Mouse (Mus musculus) hindbrain, embryonic 11.5 days (tissue): ENCODE results near the gene Ccdc169. TPM values are rescaled to one million over a fixed set of nuclear protein-coding genes. Genes with fewer than 3 reads are reported as not detected.

Source experiments
- ATAC-seq: fragments of 200-750 bp; cut with Nextera tagmentation; 2 replicates; pipeline ENCODE4 v1.8.0; 2017; ENCODE audit warnings: mild to moderate bottlenecking, moderate TSS enrichment, moderate library complexity; ENCODE audit not compliant: low FRiP score
- DNase-seq: peaks from one replicate; pipeline ENCODE4 v3.0.0-alpha.2; 2015; ENCODE audit warnings: low spot score
- H3K27ac ChIP-seq: fragments of 300-500 bp; sonication (generic); 2 replicates; pipeline ENCODE4 v1.5.1; 2014; ENCODE audit warnings: mild to moderate bottlenecking, low read depth, low read length
- H3K27me3 ChIP-seq: fragments of 300-500 bp; sonication (generic); 2 replicates; pipeline ENCODE4 v1.6.1; 2014; ENCODE audit warnings: mild to moderate bottlenecking, low read length, moderate library complexity, mixed read lengths; ENCODE audit not compliant: control insufficient read depth, insufficient read depth
- H3K36me3 ChIP-seq: fragments of 300-500 bp; sonication (generic); 2 replicates; pipeline ENCODE4 v1.6.1; 2014; ENCODE audit warnings: mild to moderate bottlenecking, low read length, moderate library complexity, mixed read lengths; ENCODE audit not compliant: control insufficient read depth, insufficient read depth
- H3K4me1 ChIP-seq: fragments of 300-500 bp; sonication (generic); replicated peaks from 2 replicates; pipeline ENCODE4 v1.6.1; 2014; ENCODE audit warnings: low read length, mixed read lengths; ENCODE audit not compliant: control insufficient read depth, insufficient read depth
- H3K4me2 ChIP-seq: fragments of 300-500 bp; sonication (generic); replicated peaks from 2 replicates; pipeline ENCODE4 v1.6.1; 2014; ENCODE audit warnings: mild to moderate bottlenecking, low read depth, low read length
- H3K4me3 ChIP-seq: fragments of 300-500 bp; sonication (generic); 2 replicates; pipeline ENCODE4 v1.5.1; 2014; ENCODE audit warnings: low read depth, low read length
- H3K9ac ChIP-seq: fragments of 300-500 bp; sonication (generic); 2 replicates; pipeline ENCODE4 v1.6.1; 2014; ENCODE audit warnings: low read depth, low read length
- H3K9me3 ChIP-seq: fragments of 300-500 bp; sonication (generic); 2 replicates; pipeline ENCODE4 v1.6.1; 2016; ENCODE audit warnings: low read length; ENCODE audit not compliant: control insufficient read depth
- WGBS: fragments of 180-500 bp; shearing (Covaris S2); extraction: QIAGEN DNeasy Blood & Tissue Kit; methylation state at CpG from one replicate; pipeline ENCODE4 v1.1.7; 2014; 5-methylcytosine and 5-hydroxymethylcytosine counted together
- polyA plus RNA-seq: library from polyadenylated mRNA; unstranded; fragments of >200 nt; fragmentation: Nextera tagmentation; extraction: Ambion mirVana; gene quantifications from 2 replicates; pipeline ENCODE4 v1.2.1, GENCODE M21; 2014

Gene Ccdc169
- polyA plus RNA-seq, 1 experiment from 2014 or later = 0.20 TPM

DNA sequence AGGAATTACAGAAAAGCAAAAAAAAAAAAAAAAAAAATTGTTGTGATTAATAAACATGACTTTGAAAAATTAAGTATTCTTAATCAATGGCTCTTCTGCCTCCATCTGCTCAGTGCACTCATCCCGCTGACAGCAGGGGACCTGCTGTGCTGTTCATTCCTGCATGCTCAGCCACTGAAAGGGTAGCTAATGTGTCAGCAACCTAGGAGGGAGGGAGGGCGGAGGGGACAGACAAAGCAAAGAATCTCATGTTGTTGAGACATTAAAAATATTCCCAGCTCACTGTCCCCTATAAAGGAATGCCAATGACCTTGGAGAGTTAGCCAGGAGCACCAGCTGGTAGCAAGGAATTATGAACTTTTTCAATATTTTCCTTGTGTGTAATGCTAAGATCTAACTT, 39.1 kb upstream of the Ccdc169 start:
- 29% methylated on average over 2 of the region's 2 CpGs for WGBS
- Histone ChIP-seq H3K27me3 (no peaks in the 10 kb centered on the region), H3K27ac (no peak overlapping the region), H3K9me3 (no peaks in the 10 kb centered on the region), H3K4me2 (no peak overlapping the region), H3K4me1 (no peaks in the 10 kb centered on the region), H3K4me3 (no peak overlapping the region), H3K36me3 (no peaks in the 10 kb centered on the region), H3K9ac (no peak overlapping the region)
- DNase-seq (peak; percentile 33), ATAC-seq (peak; percentile 88)

DNA sequence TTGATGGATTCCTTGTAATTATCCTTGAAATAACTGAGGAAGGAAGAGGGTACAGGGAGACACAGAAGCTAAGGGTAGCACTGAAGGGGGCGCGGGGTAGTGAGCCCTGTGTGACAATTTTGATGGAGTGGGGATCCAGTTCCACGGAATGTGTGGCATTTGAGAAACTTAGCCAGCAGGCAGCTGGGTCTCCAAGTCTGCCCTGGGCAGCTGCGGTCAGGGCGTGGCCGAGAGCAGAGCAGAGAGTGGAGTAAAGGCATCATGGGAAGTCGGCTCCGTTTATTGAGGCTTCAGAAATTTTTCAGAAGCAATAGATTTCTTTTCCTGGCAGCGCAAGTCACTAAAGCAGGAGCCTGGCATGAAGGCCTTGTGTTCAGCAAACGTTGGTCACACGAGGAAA, 38.1 kb upstream of the Ccdc169 start:
- no peak overlapping the region for H3K4me3 ChIP-seq
- no peaks in the 10 kb centered on the region for H3K27me3 ChIP-seq
- DNase-seq (no peak), ATAC-seq (no peak)
- H3K36me3 ChIP-seq = no peaks in the 10 kb centered on the region
- no peak overlapping the region for H3K4me2 ChIP-seq
- H3K9ac ChIP-seq = no peak overlapping the region
- WGBS = 75% methylated on average over 11 of the region's 11 CpGs
- H3K27ac ChIP-seq = no peak overlapping the region
- no peaks in the 10 kb centered on the region for H3K9me3 ChIP-seq
- no peaks in the 10 kb centered on the region for H3K4me1 ChIP-seq

DNA sequence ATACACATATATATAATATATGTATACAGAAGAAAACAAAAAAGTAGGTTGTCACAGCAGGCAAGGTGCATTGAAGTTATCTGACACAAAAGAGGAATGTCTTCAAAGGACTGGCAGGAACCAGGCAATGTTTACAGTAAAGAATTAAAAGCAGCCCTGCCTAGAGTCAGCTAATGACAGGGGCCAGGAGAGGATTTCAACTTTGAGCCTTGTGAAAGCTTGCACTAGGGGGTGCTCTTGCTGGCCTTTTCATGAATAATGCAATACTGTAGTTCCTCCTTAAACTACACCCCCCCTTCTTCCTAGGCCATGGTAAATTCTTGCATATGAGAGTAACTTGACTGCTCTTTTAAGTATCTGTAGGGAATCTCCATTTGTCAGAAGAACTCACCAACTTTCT, 36.0 kb upstream of the Ccdc169 start:
- Histone ChIP-seq H3K27ac (no peak overlapping the region), H3K27me3 (no peaks in the 10 kb centered on the region), H3K4me1 (no peaks in the 10 kb centered on the region), H3K36me3 (no peaks in the 10 kb centered on the region), H3K4me2 (no peak overlapping the region), H3K9me3 (no peaks in the 10 kb centered on the region), H3K9ac (no peak overlapping the region), H3K4me3 (no peak overlapping the region)
- ATAC-seq (no peak), DNase-seq (no peak)

DNA sequence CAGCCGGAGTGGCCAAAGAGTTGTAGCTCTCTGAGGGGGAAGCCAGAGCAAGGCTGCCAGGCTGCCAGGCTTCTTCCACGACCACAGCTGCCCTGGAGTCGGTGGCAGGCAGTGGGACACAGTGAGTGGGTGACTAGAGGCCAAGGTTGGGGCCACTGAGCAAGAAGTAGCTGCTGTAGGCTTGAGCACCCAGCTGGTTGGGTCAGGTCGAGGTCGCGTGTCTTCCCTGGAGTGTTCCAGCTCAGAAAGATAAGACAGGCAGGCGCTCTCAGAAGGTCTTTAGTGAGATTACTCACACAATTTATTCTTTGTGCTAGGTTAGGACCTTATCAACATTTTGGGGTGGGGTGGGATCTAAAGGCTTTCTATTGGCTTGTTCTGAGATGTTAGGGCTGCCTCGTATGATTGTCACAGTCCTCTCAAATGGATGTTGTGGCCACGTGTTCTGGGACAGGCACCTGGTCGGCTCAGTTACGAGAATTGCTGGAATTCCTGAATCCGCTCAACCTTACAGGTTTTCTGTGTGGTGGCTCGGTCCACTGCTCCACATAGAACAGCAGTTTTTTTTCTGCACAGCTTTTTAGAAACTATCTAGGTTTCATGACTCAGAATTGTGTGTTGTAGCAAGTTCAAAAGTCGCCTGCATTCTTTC, 31.6 kb upstream of the Ccdc169 start:
- H3K27ac ChIP-seq = no peak overlapping the region
- no peak overlapping the region for H3K9ac ChIP-seq
- H3K36me3 ChIP-seq = no peaks in the 10 kb centered on the region
- no peaks in the 10 kb centered on the region for H3K4me1 ChIP-seq
- H3K4me3 ChIP-seq = no peak overlapping the region
- H3K4me2 ChIP-seq = no peak overlapping the region
- 85% methylated on average over 14 of the region's 14 CpGs for WGBS
- H3K27me3 ChIP-seq = no peaks in the 10 kb centered on the region
- H3K9me3 ChIP-seq = no peaks in the 10 kb centered on the region
- no peak for ATAC-seq
- no peak for DNase-seq

DNA sequence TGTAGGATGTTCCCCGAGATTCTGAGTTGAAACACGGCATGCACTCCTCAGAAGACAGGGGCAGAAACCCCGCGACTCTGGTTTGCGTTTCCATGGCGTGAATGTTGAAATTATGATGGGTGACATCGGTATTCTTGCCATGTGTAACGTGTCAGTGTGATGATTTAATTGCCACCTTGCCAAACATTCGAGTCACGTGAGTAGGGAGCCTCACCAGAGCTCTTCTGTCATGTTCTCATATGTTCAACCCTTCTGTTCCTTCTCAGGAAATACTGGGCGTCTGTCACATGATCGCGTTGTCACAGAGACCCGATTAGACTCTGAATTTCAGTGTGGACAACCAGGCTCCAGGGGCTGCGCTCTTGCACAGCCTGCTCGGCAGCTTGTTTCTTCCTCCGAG, 31.1 kb upstream of the Ccdc169 start:
- H3K36me3 ChIP-seq = no peaks in the 10 kb centered on the region
- DNase-seq (no peak), ATAC-seq (no peak)
- H3K4me3 ChIP-seq = no peak overlapping the region
- no peak overlapping the region for H3K4me2 ChIP-seq
- no peak overlapping the region for H3K27ac ChIP-seq
- H3K4me1 ChIP-seq = no peaks in the 10 kb centered on the region
- no peaks in the 10 kb centered on the region for H3K27me3 ChIP-seq
- no peak overlapping the region for H3K9ac ChIP-seq
- WGBS = 91% methylated on average over 17 of the region's 17 CpGs
- H3K9me3 ChIP-seq = no peaks in the 10 kb centered on the region

DNA sequence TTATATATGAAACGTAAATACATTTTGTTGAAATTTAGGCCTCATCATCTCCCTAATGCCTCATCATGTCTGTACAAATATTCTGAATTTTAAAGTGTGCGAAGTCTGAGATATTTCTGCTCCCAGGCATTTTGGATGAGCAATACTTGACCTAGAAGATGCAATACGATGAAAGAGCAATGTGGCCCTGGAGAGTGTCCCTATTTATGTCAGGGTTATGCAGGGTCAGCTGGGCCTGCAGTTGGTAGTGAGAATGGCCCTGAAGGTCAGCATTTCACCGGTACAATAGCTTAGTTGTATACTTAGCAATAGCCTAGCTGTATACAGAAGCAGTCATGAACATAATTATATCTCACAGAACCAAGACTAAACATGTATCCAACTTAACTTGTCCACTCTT, 28.0 kb upstream of the Ccdc169 start:
- no peak for DNase-seq
- H3K4me1 ChIP-seq = no peaks in the 10 kb centered on the region
- no peak for ATAC-seq
- H3K4me3 ChIP-seq = no peak overlapping the region
- no peak overlapping the region for H3K9ac ChIP-seq
- H3K4me2 ChIP-seq = no peak overlapping the region
- H3K27ac ChIP-seq = no peak overlapping the region
- H3K36me3 ChIP-seq = no peaks in the 10 kb centered on the region
- no peaks in the 10 kb centered on the region for H3K27me3 ChIP-seq
- no peaks in the 10 kb centered on the region for H3K9me3 ChIP-seq
- WGBS = 86% methylated on average over 4 of the region's 4 CpGs

DNA sequence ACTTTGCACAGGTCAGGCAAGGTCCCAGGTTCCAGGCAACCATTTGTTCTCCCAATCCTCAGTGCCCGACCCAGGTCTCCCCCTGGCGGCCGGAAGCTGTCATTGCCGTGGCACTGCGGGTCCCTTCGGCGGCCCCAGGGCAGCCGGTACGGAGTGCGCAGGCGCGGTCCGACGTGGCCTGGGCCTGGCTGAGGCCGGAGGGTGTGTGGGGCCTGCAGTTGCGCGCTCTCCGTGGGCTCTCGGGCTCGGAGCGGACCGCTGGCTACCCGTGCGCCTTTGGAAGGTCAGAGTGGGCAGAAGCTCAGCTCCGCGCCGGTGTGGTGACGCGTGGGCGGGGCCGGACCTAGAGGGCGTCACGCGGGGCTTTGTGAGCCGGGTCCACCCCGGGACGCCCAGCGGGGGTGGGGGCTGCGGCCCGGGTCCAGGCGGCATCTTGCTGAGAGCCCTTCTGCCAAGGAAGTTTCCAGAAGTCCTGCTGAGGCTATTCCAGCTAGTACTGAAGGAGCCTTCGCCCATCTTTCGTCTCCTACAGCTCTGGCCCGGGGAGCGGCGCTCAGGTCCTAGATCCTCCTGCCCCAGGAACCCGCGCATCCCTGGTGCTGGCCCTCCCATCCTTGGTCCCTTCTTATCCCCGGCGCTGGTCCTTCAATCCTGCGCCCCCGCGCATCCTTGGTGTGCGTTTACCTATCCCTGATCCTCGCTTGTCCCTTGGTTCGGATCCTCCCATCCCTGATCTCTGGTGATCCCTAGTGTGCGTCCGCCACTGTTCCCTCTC, 25.0 kb upstream of the Ccdc169 start, which contains the start of gene Spg20:
Gene Spg20 (plus strand): TSS at position 174 of the 775 bp plus-strand sequence.
- peak; percentile 98 for ATAC-seq

DNA sequence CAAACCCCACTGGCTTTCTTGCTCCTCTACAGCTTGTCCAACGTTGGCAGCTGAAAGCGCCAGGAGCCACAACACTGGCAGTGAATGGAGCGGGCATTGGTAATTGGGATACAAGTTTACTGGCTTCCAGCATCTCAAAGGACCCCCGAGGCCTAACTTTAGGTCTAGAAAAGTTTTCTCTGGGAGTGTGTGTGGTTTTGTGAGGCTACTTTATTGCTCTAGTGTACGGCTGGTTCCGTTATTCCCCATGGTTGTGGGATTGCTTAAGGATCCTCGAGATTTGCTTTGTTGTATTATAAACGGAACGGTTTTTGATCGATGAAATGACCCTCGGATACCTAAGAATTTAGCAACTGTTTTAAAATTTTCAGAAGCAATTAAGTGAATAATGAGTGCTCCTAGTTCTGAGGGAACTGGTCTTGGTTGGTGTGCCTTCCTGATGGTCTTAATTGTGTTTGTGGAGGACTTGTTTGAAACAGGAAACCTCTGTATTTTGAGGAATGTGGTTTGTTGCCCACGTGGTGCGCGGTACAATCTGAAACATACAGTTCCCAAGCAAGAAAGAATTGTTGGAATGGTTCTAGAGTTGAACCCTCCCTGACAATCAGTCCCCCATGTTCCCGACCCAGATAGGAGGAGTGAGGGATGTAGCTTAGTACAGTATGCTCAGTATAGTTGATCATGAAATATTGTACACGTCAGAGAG, 24.3 kb upstream of the Ccdc169 start:
- no peak overlapping the region; the same call in 1 of the 2 replicates for H3K27ac ChIP-seq

More for the DNA sequence above, 25.0 kb upstream of the Ccdc169 start, which contains the start of gene Spg20:
- Histone ChIP-seq H3K4me2 (peak within 1 kb of the TSS; percentile 69), H3K27ac (peak within 1 kb of the TSS; percentile 72), H3K36me3 (0 out of 2 replicates have a peak, but pooled peaks cover 3% of the 10 kb centered on the region), H3K4me3 (peak within 1 kb of the TSS; percentile 70), H3K9ac (peak within 1 kb of the TSS; percentile 93), H3K27me3 (no peaks in the 10 kb centered on the region), H3K4me1 (no peaks in the 10 kb centered on the region), H3K9me3 (no peaks in the 10 kb centered on the region)
- DNase-seq = peak; percentile 98
- under 1% methylated on average over 58 of the region's 58 CpGs for WGBS

More for the DNA sequence above, 24.3 kb upstream of the Ccdc169 start:
- Histone ChIP-seq H3K27me3 (no peaks in the 10 kb centered on the region), H3K36me3 (peaks cover 7% of the 10 kb centered on the region; the same call in 1 of the 2 replicates), H3K9me3 (no peaks in the 10 kb centered on the region), H3K4me2 (peak overlapping the region; percentile 69), H3K4me3 (peak overlapping the region; percentile 70), H3K9ac (peak overlapping the region; percentile 93), H3K4me1 (no peaks in the 10 kb centered on the region)
- whole genome bisulfite sequencing = 56% methylated on average over 16 of the region's 16 CpGs
- ATAC-seq (no peak), DNase-seq (peak; percentile 37)
